Mouse (Mus musculus) granulocyte monocyte progenitor cell, adult 5-6 weeks (primary cell): ENCODE measurements around the gene Lef1. TPM values are rescaled to one million over a fixed set of nuclear protein-coding genes. Genes with fewer than 3 reads are reported as not detected.

ENCODE experiments used
- ATAC-seq: replicated peaks from 2 replicates; pipeline ENCODE4 v1.8.0; 2016; ENCODE audit warnings: mild to moderate bottlenecking, moderate TSS enrichment, inconsistent platforms; ENCODE audit not compliant: poor library complexity, severe bottlenecking
- total RNA-seq, 2 experiments: library from RNA; stranded (forward) in 1 of 2; stranded (reverse) in 1 of 2; fragments of 200-712, 200-1000 nt in 1 of 2; fragments of >200 nt in 1 of 2; fragmentation: Nextera tagmentation in 1 of 2; gene quantifications; 2 replicates each; pipeline ENCODE4 v1.2.3; 2014 to 2017

The Lef1 gene
- total RNA-seq, 2 experiments from 2014 or later = not detected

- no peak for ATAC-seq
Observed at GRCm38 (mm10) chr3:131172293-131172692, 62.0 kb downstream of the Lef1 start.

GRCm38 (mm10) chr3:131181006-131181405 lies 70.7 kb downstream of the Lef1 start:
- no peak for ATAC-seq

- ATAC-seq = no peak
Observed at GRCm38 (mm10) chr3:131182158-131182557, 71.9 kb downstream of the Lef1 start.

- ATAC-seq = no peak
Observed at GRCm38 (mm10) chr3:131186193-131186592, 75.9 kb downstream of the Lef1 start.

- no peak for ATAC-seq
Observed at GRCm38 (mm10) chr3:131190239-131190638, 80.0 kb downstream of the Lef1 start.

GRCm38 (mm10) chr3:131190671-131191367 lies 80.5 kb downstream of the Lef1 start:
- no peak for ATAC-seq

GRCm38 (mm10) chr3:131191454-131191853 lies 81.2 kb downstream of the Lef1 start:
- ATAC-seq = no peak

GRCm38 (mm10) chr3:131196050-131196449 lies 85.8 kb downstream of the Lef1 start:
- no peak for ATAC-seq

GRCm38 (mm10) chr3:131196507-131197019 lies 86.3 kb downstream of the Lef1 start:
- ATAC-seq = no peak

- ATAC-seq = no peak
Observed at GRCm38 (mm10) chr3:131198991-131199390, 88.7 kb downstream of the Lef1 start.

GRCm38 (mm10) chr3:131199590-131200288 lies 89.5 kb downstream of the Lef1 start:
- ATAC-seq = no peak

- ATAC-seq = no peak
Observed at GRCm38 (mm10) chr3:131202311-131202710, 92.0 kb downstream of the Lef1 start.

- ATAC-seq = no peak
Observed at GRCm38 (mm10) chr3:131207846-131208245, 97.6 kb downstream of the Lef1 start.

- peak; percentile 99 for ATAC-seq
Observed at GRCm38 (mm10) chr3:131208265-131208891, 98.1 kb downstream of the Lef1 start.

GRCm38 (mm10) chr3:131212200-131212599 lies 101.9 kb downstream of the Lef1 start:
- no peak for ATAC-seq

- no peak for ATAC-seq
Observed at GRCm38 (mm10) chr3:131214060-131214658, 103.9 kb downstream of the Lef1 start.

- peak; percentile 77 for ATAC-seq
Observed at GRCm38 (mm10) chr3:131214841-131215240, 104.6 kb downstream of the Lef1 start.

- ATAC-seq = no peak
Observed at GRCm38 (mm10) chr3:131218636-131219390, 108.5 kb downstream of the Lef1 start.

GRCm38 (mm10) chr3:131228083-131228482 lies 117.8 kb downstream of the Lef1 start:
- peak; percentile 67 for ATAC-seq

GRCm38 (mm10) chr3:131237061-131237460 lies 126.8 kb downstream of the Lef1 start:
- no peak for ATAC-seq
